Mouse (Mus musculus): ENCODE results near the gene Ube2q1.
A peak's percentile ranks its signal among the peaks of the same experiment; 100 is the strongest.

The Ube2q1 gene

DNA sequence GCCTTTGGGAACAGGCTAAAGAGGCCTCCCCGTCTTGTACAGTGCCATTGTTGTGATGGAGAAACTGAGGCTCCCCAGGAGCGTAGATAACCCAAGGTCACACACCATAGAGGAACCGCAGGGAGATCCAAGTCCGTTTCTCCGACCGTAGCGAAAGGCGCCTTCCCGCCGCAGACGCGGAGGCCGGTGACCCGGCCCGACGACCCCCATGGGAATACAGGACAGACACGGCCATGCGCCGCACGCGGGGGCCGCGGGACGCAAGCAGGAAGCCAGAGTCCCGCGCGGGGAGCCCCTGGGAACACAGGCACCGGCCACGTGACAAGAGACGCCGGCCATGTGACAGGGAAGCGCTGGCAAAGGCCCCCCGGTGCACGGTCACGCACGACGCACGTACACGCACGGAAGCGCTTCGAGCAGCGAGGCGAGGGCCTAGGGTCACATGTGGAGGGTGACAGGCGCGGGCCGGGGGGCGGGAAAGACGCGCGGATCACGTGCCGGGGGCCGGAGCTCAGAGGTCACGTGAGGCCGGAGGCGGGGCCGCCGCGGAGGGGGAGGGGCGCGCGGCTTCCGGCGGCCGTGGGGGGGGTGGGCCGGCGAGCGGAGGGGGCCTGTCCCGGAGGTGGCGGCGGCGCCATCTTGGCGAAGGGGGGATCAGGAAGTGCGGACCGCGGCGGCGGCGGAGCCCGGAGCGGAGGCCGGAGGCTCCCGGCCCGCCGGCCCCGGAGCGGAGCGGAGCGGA lies at the start of gene Ube2q1:
Gene Ube2q1, plus strand, starts transcription at position 649 of the 742 bp plus-strand sequence.
- DNase-seq (ENCODE audit: low read depth) = peak; percentile 70

- DNase-seq (ENCODE audit: low read depth) = peak; percentile 50
Measured at GRCm38 (mm10) chr3:89727028-89727427, 46.4 kb upstream of the Ube2q1 start.

- DNase-seq (ENCODE audit: low read depth) = no peak
Measured at GRCm38 (mm10) chr3:89728848-89729247, 44.6 kb upstream of the Ube2q1 start.

DNA sequence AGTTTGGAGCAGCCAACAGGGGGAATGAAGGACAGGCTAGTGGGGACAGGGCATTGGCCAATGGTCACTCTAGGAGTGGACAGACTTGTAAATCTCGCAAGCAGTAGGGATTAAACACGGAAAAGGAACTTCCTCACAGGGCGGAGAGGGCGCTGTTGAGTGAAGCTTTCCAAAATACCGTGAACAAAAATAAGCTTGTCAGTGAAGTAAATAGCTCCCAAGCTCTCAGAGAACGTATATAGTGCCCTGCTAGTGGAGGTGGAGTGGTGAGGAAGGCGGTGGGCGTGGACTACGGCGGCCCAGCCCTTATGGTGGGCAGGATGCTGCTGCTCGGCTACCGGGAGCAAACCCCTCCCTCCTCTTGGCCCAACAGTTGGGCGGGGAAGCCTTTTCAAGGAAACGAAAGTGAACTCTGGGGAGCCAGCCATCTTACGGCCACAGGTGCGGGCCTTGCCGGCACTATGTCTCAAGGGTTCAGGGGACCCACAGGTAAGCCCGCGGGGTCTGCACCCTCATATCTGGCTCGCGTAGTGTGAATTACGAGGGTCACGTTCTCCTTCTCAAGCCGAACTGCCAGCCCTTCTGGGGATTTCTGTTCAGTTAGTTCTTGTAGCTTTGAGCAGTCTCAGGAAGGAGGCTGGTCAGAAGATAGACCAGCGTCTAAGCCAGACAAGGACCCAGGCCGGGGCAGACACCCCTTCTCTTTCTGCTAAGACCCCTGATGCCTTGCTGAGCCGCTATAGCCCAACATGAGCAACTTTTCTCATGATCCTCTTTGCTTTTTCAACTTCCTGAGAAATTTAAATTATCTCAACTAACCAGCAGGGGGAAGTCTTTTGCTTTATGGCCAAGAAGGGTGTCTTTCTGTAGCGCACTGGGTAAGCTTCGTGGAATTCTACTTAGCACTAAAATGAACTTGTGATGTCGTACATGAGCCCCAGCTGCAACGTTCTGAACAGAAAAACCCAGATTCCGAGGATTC lies 42.8 kb upstream of the Ube2q1 start:
- peak; percentile 76 for DNase-seq (ENCODE audit: low read depth)

DNA sequence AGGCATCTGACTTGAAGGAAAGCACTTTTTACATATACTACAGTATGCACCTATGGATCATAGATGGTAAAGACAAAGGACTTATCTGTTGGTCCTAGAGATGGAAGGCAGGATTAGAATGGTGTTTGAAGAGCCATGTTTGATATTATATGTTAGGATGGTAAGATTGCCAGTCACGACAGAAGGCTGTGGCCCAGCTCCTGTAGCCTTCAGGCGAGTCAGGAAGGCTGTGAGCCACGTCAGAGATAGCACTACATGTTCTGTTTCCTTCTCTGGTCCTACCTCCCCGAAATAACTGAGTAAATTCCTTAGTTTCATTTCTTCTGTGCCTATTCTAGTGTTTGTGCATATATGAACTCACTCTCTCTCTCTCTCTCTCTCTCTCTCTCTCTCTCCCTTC lies 41.3 kb upstream of the Ube2q1 start:
- no peak for DNase-seq (ENCODE audit: low read depth)

DNA sequence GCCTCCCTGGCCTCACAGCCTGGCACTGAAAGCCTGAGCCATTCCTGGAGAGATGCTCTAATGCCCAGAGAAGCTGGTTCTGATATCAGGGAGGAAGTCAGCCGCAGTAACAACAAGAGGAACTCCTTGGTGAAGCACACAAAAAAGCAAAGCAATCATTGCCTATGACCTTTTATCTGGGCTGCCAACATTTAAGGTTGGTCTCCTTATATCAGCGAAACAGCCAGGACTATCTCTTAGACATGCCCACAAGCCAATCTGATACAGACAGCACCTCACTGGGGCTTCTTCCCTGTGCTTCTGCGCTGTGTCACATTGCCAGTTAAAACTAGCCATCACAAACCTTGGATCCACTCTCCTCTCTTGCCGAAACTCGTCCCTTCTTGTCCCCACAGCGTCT lies 34.9 kb upstream of the Ube2q1 start:
- DNase-seq (ENCODE audit: low read depth) = no peak

- no peak for DNase-seq (ENCODE audit: low read depth)
Measured at GRCm38 (mm10) chr3:89752307-89752706, 21.1 kb upstream of the Ube2q1 start.

- no peak for DNase-seq (ENCODE audit: low read depth)
Measured at GRCm38 (mm10) chr3:89755283-89755682, 18.1 kb upstream of the Ube2q1 start.

- DNase-seq (ENCODE audit: low read depth) = no peak
Measured at GRCm38 (mm10) chr3:89757851-89758250, 15.6 kb upstream of the Ube2q1 start.

- DNase-seq (ENCODE audit: low read depth) = no peak
Measured at GRCm38 (mm10) chr3:89759786-89760185, 13.6 kb upstream of the Ube2q1 start.

DNA sequence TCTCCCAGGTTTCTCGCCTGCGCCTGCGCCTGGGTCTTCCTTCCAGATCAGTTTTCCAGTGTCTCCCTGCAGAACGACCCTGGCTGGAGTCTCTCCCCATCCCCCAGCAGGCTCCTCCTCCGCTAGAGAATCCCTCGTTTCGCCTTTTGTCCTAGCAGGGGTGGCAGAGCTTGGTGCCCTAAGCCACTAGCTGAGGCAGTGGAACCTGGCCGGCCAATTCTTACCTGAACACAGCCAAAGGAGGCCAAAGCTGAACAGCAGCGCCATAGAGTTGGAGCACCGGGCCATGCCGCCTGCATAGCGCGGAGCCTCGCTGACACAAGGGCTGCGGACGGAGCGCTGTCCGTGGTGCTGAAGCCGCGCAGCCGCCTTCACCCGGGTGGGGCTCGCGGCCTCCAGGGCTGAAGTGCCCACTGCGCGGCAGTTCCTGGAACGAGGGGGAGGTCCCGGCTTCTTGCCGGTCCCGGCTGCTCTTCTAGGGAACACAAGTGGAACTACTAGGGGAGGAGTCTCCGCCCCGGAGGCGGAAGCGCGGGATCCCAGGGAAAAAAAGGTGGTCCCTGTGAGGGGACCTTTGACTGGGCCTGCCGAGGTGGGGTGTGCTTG lies 9.2 kb upstream of the Ube2q1 start, which contains the start of gene Chrnb2:
Gene Chrnb2, minus strand, starts transcription at position 514 of the 606 bp plus-strand sequence.
- DNase-seq (ENCODE audit: low read depth) = peak; percentile 67

GRCm38 (mm10) chr3:89769584-89769983 lies 3.8 kb upstream of the Ube2q1 start:
- DNase-seq (ENCODE audit: low read depth) = no peak

DNA sequence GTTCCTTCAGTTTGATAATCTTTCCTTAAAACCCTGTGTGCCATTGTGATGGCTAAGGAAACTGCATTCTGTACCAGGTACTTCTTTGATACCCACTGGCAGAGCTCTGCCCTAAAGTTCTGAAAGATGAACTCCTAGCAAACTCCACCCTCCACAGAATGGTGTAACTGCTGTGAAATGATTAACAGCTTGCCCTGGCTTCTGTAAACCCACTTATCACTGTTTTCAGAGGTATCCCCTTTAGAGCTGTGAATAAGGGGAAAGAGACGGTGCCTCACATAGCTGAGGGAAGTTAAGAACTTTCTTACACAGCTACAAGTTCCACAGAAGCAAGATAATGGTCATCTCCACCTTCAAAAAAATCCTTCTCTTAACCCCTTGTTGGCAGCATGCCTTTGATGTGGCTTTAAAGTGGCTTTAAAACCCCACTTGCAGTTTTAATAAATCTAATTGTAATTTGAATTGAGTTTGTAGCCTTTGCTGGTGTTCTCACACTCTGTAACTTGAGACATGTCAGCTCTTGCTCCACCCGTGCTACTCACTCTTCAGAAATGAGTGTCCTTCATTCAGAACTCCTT lies 2.9 kb upstream of the Ube2q1 start:
- DNase-seq (ENCODE audit: low read depth) = no peak

- DNase-seq (ENCODE audit: low read depth) = peak; percentile 84
Measured at GRCm38 (mm10) chr3:89772588-89772967, 838 bp upstream of the Ube2q1 start.

DNA sequence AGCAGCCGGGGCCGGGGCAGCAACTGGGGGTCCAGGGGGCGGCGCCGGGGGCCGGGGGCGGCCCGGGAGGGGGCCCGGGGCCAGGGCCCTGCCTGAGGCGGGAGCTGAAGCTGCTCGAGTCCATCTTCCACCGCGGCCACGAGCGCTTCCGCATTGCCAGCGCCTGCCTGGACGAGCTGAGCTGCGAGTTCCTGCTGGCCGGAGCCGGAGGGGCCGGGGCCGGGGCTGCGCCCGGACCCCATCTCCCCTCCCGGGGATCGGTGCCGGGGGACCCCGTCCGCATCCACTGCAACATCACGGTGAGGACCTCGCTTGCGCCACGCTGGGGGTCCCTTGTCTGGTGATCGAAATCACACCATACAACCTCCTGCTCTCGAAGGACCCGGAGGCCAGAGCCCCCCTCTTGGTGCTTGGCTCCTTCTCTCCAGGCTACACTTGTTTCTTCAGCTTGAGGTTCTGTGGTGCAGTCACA lies 360 bp downstream of the Ube2q1 start:
- DNase-seq (ENCODE audit: low read depth) = no peak

DNA sequence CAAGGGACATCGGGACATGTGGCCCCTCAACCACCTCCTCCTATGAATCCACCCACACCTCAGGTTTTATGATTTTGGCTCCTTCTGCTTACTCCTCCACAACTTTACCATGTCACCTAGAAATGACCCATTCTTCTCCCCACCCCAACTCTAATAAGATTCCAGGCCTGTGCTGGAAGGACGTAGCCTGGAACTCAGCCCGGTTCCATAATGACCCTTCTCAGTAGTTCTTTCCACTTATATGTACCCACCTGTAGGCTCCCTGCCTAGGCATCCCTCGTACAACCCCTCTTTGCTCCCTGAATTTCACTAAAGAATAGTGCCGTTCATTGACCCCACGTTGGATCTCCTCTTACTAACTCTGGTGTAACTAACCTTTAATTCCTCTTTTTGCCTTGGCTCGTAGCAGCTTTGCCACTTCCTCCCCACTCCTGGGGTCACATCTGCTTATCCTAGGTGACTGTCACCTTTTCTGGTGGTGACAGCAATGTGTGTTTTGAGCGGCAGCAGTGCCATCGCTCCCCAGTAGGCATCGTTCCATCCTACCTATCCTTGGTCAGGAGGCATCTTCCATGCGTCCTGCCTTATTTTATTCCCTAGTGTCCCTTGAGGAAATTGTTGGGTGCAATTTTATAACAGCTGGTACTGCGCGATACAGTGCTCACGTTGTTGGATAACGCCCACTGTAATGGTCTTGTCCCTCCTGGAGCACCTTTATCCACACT lies 982 bp downstream of the Ube2q1 start:
- no peak for DNase-seq (ENCODE audit: low read depth)

DNA sequence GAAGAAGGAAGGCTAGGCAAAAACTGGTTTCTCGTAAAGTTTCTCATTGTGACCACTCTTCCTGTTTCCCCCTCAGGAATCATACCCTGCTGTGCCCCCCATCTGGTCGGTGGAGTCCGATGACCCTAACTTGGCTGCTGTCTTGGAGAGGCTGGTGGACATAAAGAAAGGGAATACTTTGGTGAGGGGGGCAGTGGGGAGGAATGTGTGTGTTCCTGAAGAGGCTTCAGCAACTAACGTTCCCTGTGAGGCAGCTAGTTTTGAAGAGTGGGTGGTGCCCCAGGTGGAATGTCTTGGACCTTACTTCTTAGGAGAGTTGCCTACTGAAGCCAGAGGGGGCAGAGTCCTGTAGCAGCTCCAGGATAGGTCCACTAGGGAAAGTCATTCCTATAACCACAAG lies 2.6 kb downstream of the Ube2q1 start:
- DNase-seq (ENCODE audit: low read depth) = no peak

- no peak for DNase-seq (ENCODE audit: low read depth)
Measured at GRCm38 (mm10) chr3:89780102-89780501, 6.7 kb downstream of the Ube2q1 start.

GRCm38 (mm10) chr3:89781640-89782039 lies 8.2 kb downstream of the Ube2q1 start:
- DNase-seq (ENCODE audit: low read depth) = no peak

DNA sequence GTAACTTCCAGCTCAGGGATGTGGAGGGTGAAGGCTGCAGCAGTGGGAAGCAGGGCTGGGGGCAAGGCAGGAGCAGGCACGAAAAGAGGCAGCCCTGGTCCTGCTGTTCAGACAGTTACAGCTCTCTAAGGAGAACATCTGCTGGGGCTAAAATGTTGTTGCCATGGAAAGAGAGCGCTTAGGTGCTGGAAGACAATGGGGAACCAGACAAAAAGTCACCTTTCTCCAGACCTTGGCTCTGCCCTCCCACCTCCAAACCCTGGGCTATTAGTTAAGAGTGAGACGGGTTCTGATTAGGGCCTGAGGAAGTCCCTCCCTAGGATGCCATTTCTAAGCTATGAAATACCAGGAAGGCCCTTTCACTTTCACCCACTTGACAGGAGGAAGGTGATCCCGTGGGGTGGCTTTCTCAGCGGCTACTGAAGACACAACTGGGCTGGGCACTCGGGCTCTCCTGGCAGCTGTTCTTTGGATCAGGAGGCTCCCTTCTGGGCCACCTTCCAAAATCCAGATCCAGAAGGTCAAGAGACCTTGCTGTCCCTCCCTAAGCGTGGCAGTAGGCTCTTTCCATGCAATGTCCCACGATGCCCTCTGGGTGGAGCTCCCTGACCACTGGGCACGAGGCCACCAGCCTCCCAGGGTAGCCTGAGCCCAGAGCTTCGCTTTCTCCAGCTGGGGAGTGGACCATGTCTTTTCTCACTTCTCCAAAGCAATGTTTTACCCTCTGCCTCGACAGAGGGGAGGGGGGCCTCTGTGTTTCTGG lies 11.8 kb downstream of the Ube2q1 start:
- no peak for DNase-seq (ENCODE audit: low read depth)

DNA sequence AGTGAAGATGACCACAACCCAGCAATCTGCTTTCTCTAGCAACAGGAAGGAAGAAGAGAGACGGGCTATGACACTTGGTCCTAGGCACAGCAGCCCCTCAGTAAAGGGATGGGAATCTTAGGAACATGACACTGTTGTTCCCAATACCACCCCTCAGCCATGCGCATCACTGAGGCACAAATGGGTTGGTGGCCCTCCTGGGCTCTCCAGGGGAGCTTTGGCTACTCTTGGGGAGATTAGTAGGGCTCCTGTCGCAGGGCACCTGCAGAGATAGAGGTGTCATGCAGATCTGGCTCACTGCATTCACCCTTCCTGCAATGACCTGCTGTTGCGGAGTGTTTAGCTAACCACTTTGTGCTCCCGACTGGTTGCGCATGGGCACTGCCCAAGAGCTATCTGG lies 12.9 kb downstream of the Ube2q1 start:
- DNase-seq (ENCODE audit: low read depth) = no peak
